Mouse (Mus musculus) myocyte (in vitro differentiated cells): ENCODE results near the gene Xpo6. TPM values are rescaled to one million over a fixed set of nuclear protein-coding genes. Genes with fewer than 3 reads are reported as not detected.

Source experiments
- H3K27me3 ChIP-seq: one replicate; pipeline ENCODE4 v1.6.1; 2011; ENCODE audit not compliant: control insufficient read depth, insufficient read depth, insufficient read length
- H3K36me3 ChIP-seq: one replicate; pipeline ENCODE4 v1.6.1; 2011; ENCODE audit not compliant: control insufficient read depth, insufficient read depth
- H3K4me2 ChIP-seq: one replicate; pipeline ENCODE4 v1.6.1; 2011; ENCODE audit warnings: low read depth, control low read depth
- H3K4me3 ChIP-seq: one replicate; pipeline ENCODE4 v1.5.1; 2011; ENCODE audit warnings: mild to moderate bottlenecking, control low read depth, moderate library complexity
- H3K79me2 ChIP-seq: one replicate; pipeline ENCODE4 v1.6.1; 2011; ENCODE audit not compliant: control insufficient read depth, insufficient read depth
- H3ac ChIP-seq: one replicate; pipeline ENCODE4 v1.6.1; 2011; ENCODE audit not compliant: control insufficient read depth, insufficient read length
- CEBPB ChIP-seq: IDR thresholded peaks from 2 replicates; pipeline ENCODE4 v1.6.1; 2011; ENCODE audit warnings: mild to moderate bottlenecking, moderate library complexity; ENCODE audit not compliant: poor library complexity, insufficient read depth, severe bottlenecking
- E2F4 ChIP-seq: IDR thresholded peaks from one replicate; pipeline ENCODE4 v1.6.1; 2011; ENCODE audit warnings: mild to moderate bottlenecking, control low read depth, moderate library complexity; ENCODE audit not compliant: insufficient read depth
- MAX ChIP-seq: IDR thresholded peaks from one replicate; pipeline ENCODE4 v1.6.1; 2011; ENCODE audit warnings: low read depth, mild to moderate bottlenecking, control low read depth
- MYOD1 ChIP-seq, 3 experiments: IDR thresholded peaks; one replicate each; pipeline ENCODE4 v1.6.1; 2011; ENCODE audit warnings: control low read depth in 2 of 3, low read depth in 2 of 3, mild to moderate bottlenecking in 2 of 3, moderate library complexity in 1 of 3; ENCODE audit not compliant: insufficient read length in 2 of 3, control insufficient read depth in 1 of 3
- MYOG ChIP-seq, 3 experiments: IDR thresholded peaks; one replicate each; pipeline ENCODE4 v1.6.1; 2011; ENCODE audit warnings: control low read depth in 2 of 3, low read depth in 2 of 3, mild to moderate bottlenecking in 2 of 3; ENCODE audit not compliant: insufficient read length in 2 of 3, control insufficient read depth in 1 of 3, insufficient read depth in 1 of 3
- POLR2A ChIP-seq: IDR thresholded peaks from one replicate; pipeline ENCODE4 v1.6.1; 2011; ENCODE audit warnings: low read depth, mild to moderate bottlenecking, control low read depth, moderate library complexity; ENCODE audit not compliant: insufficient read length
- POLR2AphosphoS2 ChIP-seq: IDR thresholded peaks from one replicate; pipeline ENCODE4 v1.6.1; 2011; ENCODE audit warnings: low read depth, control low read depth; ENCODE audit not compliant: insufficient read length
- REST ChIP-seq: IDR thresholded peaks from one replicate; pipeline ENCODE4 v1.6.1; 2011; ENCODE audit warnings: mild to moderate bottlenecking, control low read depth, moderate library complexity; ENCODE audit not compliant: insufficient read depth, insufficient read length
- SRF ChIP-seq: IDR thresholded peaks from one replicate; pipeline ENCODE4 v1.6.1; 2011; ENCODE audit warnings: low read depth; ENCODE audit not compliant: control insufficient read depth, insufficient read length
- TCF3 ChIP-seq: IDR thresholded peaks from one replicate; pipeline ENCODE4 v1.6.1; 2011; ENCODE audit warnings: low read depth, control low read depth; ENCODE audit not compliant: insufficient read length
- USF1 ChIP-seq: IDR thresholded peaks from one replicate; pipeline ENCODE4 v1.6.1; 2011; ENCODE audit warnings: low read depth, mild to moderate bottlenecking, control low read depth, moderate library complexity
- polyA plus RNA-seq: library from polyadenylated mRNA; unstranded; fragments of >200 nt; fragmentation: generic; extraction: Trizol; gene quantifications from one replicate; pipeline ENCODE4 v1.2.1, GENCODE M21; 2012; ENCODE audit warnings: missing spikeins

Gene Xpo6
- polyA plus RNA-seq, 1 experiment = 36.4 TPM

DNA sequence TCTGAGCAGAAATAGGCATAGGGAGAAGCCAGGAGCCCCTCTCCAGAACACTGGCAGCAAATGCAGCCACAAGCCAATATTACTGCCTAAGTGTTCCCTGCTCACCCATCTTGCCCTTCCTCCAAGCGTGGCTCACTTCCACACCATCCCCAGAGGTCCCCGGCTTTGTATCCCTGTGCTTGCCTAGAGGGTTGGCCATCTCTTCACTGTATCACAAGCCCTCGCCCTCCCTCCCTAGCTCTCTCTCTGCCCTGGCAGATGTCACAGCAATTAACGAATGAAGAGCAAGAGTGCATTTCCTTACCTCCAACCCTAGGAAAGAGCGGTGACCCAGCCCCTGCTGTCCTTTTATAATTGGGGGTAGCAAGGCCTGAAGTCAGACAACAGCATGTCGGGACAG, 148.4 kb downstream of the Xpo6 start:
- peaks cover 71% of the 10 kb centered on the region for H3K27me3 ChIP-seq
- TF ChIP-seq POLR2A (no peak), MYOD1 (IDR thresholded peaks at IDR 0.05; ENCODE audit: control insufficient read depth in 1 of 3, insufficient read length in 2 of 3, low read depth in 2 of 3) (no peak), TCF3 (no peak), USF1 (no peak), E2F4 (no peak), SRF (no peak), REST (no peak), MYOG (IDR thresholded peaks at IDR 0.05; ENCODE audit: control insufficient read depth in 1 of 3, insufficient read depth in 1 of 3, insufficient read length in 2 of 3, low read depth in 2 of 3) (no peak), MAX (no peak), CEBPB (no peak), POLR2AphosphoS2 (no peak)

More for the DNA sequence above, 148.4 kb downstream of the Xpo6 start:
- Histone ChIP-seq H3K79me2 (no peaks in the 10 kb centered on the region), H3ac (no peak overlapping the region), H3K4me2 (no peak overlapping the region), H3K36me3 (no peaks in the 10 kb centered on the region), H3K4me3 (no peak overlapping the region)

Other genes starting within 250 kb of the Xpo6 start
- gene Gsg1l, start 118.1 kb downstream of the Xpo6 start, polyA plus RNA-seq = not detected
- gene Sbk1, start 72.1 kb upstream of the Xpo6 start, polyA plus RNA-seq = 16.1 TPM
- 0.17 TPM for gene Lat, start 169.1 kb upstream of the Xpo6 start, polyA plus RNA-seq
- gene Spns1, start 176.9 kb upstream of the Xpo6 start, polyA plus RNA-seq = 76.5 TPM
- 3.5 TPM for gene Nfatc2ip, start 196.2 kb upstream of the Xpo6 start, polyA plus RNA-seq
- gene Cd19, start 214.4 kb upstream of the Xpo6 start, polyA plus RNA-seq = 0.01 TPM
- gene Rabep2, start 228.3 kb upstream of the Xpo6 start, polyA plus RNA-seq = 36.7 TPM